Mouse (Mus musculus) layer of hippocampus, postnatal 10 days (tissue): ENCODE data around the gene Tgfbi. TPM values are rescaled to one million over a fixed set of nuclear protein-coding genes. Genes with fewer than 3 reads are reported as not detected.
A peak's percentile ranks its signal among the peaks of the same experiment; 100 is the strongest.

Source experiments
- DNase-seq, 2 experiments: peaks; one replicate each; pipeline ENCODE4 v3.0.0; 2021; ENCODE audit warnings: low spot score in 2 of 2
- total RNA-seq, 2 experiments: library from RNA; stranded (reverse); gene quantifications; 2 replicates each; pipeline ENCODE4 v1.2.3; 2021

Gene Tgfbi
- total RNA-seq, 2 experiments from 2014 or later = 3.9 to 4.1 TPM

DNA sequence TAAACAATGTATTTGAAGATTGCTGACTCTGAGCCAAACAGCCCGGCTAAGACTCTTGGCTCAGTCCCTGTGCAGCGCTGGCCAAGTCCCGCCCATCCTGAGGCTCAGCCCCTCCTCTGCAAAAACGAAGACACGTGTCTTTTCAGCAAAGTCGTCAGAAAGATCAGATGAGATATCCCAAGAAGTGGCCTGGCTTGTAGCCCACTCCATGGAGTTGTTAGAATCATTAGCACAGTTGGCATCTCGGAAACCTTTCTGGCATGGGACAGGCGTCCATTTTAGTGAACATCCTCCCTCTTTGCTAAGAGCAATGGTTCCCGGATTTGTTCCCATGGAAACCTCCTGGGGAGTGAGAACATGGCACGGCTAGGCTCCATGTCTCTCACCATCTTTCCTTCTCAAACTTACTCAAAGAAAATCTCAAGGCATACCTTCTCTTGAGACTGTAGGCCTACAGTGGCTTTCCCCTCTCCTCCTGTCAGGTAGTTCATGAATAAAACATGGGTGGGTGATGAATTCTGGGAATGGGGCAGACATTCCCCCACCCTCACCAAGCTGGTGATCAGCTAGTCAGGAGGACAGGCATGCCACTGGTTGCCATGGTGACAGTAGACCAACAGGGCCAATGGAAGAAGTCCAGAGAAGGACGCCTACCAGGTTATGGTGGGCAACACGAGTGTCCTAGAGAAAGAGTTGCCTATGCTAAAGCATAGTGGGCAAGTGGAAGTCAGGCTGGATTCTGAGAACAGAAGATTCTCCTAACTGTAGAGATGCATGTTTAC, 11.3 kb upstream of the Tgfbi start:
- DNase-seq = peak; percentile 36 to 53

DNA sequence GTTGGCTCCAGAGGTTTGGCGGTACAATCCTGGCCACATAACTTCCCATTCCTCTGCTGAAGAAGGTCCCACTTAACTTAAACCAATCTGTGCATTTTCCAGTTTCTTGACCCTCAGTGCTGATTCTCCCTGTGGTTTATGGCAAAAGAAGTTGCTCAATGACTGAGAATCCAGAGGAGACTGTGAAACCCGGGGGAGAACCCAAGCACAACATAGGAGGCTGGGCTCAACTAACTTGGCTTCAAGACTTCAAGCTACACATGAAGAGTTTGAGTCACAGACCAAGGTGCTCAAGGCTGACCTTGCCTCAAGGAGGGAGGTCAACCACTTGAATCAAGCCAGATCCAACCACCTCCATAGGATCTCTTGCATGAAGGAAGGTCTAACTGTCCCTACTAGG, 9.8 kb upstream of the Tgfbi start:
- no peak for DNase-seq

DNA sequence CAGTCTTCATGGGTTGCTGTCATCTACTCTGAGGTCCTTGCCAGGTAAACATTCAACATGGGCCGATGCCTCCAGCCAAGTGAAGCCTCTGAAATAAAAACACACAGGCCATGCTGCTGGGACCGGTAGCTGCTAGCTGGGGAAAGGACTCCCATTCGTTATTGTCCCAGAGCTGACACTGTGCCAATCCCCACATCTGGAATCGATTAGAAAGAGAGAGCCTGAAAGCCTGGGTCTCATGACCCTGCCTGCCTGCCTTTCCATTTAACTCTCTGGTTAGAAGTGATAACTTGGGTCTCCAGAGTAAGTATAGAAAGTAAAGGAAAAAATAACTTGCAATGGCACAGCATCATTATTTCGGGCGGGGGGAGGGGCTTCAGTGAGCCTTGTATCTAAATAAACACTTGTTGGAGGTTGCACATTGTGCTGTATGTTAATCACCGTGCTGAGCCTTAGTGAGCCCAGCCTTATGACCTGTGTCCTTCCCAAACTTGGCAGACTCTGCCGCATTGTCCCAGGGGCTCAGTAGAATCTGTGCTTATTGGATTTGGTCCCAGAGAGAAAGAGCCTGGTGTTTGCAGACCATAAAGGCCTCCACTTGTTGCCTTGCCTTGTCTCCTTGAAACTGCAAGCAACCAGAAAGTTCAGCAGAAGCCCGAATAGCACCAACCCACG, 9.0 kb upstream of the Tgfbi start:
- DNase-seq = no peak

DNA sequence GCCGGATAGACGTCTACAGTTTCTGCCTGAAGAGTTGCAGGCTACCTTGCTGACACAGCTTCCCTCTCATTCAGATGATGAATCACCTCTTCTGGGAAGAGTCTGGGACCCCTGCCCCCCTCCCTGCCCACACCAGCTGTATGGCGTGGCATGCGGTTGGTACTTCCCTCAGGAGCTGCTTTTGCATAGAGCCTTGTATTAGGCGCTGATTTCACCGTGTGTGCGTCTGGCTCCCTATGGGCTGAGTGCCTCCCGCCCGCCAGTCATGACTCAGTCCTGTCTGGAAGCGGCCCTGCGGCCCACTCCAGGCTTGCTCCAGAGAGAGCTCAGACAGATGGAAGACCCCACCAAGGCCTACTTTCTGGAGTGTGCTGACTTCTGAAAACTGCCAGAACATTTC, 8.1 kb upstream of the Tgfbi start:
- no peak for DNase-seq

DNA sequence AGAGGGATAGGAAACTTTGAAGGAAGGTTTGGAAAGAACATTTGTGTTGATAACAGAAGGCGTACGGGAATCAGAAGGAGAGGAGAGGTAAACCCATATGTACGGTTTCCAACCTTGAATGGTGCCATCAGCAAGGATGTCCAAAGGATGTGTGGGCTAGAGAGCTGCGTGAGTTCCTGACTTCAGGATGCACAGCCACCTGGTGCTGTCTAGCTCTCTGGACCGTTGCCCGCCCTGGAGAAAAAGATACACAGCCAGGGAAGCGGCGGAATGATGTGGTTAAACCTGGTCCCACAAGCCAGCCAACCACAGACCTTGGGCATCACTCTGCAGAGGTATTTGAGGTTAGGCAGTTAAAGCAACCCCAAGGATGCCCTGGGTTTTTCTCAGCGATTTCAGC, 3.8 kb upstream of the Tgfbi start:
- DNase-seq = no peak

DNA sequence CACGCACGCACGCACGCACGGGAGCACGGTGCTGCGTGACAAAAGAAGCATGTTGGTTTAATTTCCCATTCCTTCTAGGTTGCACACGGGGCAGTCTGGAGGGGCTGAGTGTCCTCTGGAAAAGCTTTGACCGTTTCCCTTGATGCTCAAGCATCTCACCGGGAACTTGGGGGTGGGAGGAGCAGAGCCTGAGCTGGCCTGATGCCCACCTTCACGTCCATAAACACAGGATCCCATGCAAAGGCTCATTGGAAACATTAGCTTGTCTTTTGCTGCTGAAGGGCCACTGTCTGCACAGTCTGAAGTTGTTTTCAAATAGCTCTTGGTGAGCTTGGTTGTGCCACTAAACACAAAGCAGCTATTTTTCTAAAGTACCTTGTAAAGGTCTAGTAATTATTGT, 2.6 kb upstream of the Tgfbi start:
- DNase-seq = no peak

DNA sequence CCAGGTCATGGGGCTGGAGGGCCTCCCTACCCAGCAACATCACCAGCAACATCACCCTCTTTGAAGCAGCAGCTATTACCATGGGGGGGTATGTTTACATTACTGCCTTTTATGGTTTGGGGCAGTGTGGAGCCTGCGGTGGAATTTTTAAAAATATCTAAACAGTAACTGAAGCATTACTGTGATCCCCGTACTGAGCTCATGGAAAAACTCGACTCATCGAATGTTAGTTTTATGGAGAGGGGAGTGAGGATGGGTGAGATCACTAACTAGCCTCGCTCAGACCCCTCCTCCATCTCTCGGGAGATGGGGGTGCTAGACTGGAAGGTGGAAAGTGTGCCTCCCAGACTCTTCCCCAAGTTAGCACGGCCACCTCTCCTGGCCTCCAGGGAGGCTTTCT, 2.1 kb upstream of the Tgfbi start:
- DNase-seq = no peak

DNA sequence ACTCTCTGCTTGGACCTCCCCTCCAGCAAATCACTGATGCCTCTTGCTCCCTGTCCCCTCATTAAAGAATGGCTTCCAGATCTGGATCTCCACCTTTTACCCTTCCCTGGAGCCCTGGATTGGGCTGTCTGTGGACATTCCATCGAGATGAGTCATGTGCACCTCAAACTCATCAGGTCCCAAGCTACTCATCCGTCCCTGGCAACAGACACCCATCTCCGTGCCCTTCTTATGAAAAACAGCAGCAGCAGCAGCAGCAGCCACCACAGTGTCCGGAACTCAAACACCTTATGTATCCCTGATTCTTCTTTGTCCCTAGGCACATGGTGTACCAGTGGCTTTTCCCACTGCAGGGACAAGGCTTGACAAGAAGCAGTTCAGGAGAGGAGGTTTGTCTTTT, 1.5 kb upstream of the Tgfbi start:
- no peak for DNase-seq

DNA sequence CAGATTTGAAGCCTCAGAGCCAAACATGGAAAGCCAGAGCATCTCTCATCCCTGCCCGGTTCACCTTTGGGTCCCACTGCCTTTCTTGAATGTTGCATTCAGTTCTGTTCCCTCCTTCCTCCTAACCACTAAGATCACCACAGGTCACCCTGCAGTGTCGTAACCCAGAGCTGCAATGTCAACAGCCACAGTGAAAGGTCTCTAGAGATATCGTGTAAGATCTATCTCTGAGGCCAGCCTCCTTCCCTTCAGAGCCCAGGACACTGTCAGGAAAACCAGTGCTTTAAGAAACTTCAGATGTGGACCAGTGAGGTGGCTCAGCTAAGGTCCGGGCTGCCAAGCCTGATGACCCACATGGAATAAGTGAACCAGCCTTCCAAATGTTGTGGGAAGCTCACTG, 1.8 kb downstream of the Tgfbi start:
- DNase-seq = no peak

DNA sequence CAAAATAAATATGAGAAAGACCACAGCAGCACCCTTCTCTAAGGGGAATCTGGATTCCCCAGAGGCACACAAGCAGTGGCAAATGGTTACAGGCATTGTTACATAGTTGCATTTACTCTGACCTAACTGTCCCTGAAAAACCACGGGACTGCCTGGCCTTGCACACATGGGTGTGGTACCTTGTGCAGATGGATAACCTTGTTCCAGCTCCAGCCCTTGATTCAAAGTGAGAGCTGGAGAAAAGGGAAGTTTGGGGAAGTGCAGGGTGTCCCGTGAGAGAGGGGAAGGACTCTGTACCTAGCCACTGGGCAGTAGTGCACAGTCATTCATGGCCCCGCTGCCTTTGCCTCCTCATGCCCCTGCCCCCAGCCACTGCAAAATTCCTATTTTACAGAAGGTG, 2.4 kb downstream of the Tgfbi start:
- no peak for DNase-seq

DNA sequence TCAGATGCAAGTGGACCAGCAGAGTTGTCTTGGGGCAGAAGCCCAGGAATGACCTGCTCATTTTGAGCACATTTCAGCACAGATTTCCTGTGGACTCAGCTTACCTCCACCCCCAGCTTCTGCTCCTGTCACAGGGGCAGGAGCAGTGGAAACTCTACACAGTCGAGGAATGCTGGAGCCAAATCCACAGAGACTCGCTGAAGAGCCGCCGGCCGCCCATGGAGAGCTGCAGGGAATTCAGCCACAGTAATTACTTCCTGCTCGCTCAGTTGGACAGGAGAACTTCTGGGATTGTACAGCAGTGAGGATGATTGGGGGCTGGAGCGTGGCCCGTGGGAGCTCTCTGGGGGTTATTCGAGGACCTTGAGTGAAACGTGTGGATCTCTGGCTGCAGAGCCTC, 3.0 kb downstream of the Tgfbi start:
- peak in 1 of 2 experiments; percentile 26 for DNase-seq

DNA sequence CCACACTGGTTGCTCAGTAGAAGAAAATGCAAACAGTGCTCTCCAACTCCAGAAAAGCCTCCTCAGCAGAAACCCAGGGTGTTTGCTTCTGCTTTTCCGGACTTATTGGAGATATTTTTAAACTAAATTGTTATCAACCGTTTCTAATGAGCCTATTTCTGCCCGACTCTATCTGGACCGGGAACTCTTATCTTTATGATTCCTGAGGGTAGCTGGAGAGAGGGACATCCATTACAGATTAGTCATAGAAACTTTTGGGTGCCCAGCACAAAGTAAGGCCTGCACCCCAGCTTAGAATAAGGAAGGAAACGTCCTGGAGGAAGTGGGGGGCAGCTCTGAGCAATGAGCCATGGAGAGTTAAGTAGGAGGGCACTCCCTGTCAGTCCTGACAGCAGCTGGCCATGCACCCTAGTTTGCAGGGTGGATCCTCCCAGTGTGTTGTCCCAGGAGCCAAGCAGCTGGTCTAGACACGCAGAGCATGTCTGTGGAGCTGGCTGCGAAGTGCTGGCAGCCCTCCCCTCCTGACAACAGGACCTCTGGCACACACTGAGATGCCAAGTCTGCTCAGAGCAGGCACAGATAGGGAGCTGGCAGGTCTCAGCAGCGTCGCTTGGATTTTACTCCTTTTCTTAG, 4.2 kb downstream of the Tgfbi start:
- DNase-seq = peak; percentile 32 to 56

DNA sequence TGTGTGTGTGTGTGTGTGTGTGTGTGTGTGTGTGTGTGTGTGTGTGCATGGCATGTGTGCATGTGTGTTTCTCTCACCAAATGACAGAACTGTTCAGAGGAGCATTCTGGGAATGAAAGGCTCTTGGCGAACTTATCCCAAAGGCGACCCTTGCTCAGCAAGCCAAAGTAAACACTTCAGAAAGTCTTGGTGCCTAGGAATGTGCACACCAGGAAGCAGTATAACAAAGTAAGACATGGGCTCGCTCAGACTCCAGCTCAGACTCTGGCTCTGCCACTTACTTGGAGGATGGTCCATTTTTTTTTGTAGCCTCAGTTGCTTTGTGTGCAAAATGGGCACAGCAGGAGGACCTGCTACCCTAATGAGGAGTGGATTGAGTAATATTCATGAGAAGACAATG, 5.4 kb downstream of the Tgfbi start:
- no peak for DNase-seq

DNA sequence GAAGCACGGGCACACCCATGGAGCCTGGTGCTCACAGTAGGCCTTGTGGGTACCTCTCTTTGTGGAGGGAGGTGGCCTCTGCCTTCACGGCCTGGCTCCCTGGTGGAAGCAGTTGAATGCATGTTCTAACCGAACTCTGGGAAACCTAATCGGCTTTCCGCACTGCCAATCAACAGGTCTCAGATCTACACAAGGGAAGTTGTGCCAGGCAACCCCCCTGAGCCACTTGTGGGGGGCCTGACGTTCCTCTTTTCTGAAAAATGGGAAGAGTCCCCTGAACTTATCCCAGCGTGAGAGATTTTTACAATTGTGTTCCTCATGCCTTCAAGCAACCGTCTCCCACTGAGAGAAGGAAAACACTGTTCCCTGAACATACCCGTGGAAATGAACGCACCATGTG, 5.9 kb downstream of the Tgfbi start:
- no peak for DNase-seq

DNA sequence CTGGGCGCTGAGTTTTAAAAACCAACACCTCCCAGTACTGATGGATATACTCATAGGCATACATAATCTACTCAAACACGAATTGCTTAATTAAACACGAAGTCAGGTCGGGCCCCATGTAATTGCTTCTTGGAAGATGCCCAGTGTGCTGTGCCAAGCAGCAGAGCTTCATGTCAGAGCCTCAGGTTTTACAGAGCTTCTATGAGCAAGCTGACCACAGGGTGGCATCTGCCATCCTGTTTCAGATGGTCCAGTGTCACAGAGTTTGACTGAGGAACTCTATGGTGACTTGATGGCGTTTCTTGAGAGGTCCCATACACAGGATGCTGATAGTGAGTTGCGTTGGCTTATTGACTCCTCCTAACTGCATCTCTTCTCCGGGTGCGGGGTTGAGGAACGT, 6.5 kb downstream of the Tgfbi start:
- DNase-seq = peak in 1 of 2 experiments; percentile 30

DNA sequence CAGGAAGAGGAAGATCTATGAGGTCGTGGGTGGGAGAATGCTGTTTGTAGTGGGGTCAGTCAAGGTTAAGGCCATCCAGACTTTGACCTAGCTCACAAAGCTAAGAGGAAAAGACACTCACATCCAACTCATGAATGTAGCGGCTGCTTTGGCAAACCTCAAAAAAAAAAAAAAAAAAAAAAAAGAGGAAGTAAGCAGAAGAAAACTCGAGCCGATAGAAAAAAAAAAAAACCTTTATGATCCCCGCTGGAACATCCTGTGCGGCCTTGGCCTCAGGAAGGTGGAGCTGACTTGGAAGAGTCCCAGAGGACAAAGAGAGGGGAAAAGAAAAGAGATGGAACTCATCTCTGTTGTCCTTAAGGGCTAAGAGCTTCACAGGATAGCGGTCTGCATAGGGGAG, 7.1 kb downstream of the Tgfbi start:
- DNase-seq = no peak

DNA sequence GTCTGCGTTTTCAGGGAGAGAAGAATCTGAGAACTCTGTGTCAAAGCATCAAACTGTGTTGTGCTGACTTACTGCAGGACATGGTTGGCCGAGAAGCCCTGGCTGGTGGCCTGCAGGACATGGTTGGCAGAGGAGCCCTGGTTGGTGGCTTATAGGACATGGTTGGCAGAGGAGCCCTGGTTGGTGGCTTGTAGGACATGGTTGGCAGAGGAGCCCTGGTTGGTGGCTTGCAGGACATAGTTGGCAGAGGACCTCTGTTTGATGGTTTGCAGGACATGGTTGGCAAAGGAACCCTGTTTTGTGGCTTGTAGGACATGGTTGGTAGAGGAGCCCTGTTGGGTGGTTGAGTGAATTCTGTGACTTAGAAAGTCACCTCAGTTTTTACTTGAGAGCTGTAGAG, 7.9 kb downstream of the Tgfbi start:
- no peak for DNase-seq

DNA sequence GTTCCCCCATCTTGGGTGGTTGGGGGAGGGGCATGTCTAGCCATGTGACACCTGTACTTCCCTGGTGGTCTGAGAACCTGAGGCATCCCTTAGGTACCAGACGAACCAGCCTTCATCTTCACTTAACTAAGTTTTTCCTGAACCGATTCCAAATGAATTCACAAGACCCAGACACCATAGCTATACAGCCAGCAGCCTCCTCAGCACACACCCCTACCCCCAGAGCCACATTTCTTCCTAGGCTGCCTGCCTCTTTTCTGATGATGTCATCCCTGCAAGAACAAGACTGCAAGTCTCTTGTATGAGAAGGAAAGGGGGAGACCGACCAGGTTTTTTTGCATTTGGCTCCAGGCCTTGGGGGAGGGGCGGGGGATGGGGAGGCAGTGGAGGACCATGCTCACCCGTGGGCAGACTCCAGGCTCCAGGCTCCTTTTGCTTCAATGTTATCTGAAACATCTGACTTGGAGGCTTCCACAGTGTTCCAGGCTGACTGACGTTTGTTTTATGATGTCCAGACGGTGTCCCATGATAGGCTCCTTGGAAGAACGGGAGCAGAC, 13.0 kb downstream of the Tgfbi start:
- no peak for DNase-seq

DNA sequence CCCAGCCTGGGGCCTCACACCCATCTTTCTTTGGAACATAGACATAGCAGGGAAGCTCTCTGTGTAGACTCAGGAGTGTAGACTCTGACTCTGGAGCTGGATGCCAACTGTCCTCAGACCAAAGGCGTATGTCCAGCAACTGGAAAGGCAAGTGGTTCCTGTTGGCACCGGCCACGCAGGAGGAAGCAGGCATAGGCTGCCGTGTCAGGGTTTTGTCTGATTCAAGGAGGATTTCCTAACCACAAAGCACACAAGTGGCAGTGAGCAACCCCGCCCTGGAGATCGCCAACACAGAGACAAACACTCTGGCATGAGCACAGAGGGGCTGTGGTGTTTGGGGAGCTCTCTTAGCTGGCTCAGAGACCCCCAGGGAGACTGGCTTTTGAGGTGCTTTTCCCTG, 17.2 kb downstream of the Tgfbi start:
- no peak for DNase-seq

DNA sequence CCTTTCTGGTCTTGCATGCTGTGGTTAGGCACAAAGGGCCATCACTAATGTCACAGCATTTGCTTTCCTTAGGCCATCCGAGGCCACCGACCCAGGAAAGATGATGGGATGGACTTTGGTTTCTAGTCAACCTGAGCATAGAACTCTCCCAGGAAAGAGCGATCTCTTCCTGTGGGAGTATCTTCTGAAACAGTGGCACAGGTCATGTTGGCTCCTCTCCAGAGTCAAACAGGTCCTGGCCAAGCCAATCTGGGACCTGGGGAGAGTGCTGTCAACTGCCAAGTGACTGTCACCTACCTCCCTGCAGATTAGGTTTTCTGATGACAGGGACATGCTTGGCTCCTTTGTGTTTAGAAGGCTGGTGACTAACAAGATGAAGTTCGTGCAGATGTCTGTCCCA, 20.8 kb downstream of the Tgfbi start:
- no peak for DNase-seq

DNA sequence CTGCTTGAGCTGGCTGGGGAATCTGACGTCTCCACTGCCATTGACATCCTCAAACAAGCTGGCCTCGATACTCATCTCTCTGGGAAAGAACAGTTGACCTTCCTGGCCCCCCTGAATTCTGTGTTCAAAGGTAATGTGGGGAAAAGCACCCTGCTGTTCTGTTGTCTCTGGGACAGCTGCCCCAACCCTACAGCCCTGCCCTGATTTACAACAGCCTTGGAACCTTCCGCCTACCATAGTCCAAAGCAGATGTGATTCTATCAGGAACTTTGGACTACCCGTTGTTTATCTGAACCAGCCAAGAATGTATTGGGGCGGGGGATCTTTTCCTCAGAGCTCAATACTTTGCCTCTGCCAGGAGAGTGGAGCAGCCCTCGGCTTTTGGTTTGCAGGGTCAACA, 21.2 kb downstream of the Tgfbi start:
- DNase-seq = no peak

DNA sequence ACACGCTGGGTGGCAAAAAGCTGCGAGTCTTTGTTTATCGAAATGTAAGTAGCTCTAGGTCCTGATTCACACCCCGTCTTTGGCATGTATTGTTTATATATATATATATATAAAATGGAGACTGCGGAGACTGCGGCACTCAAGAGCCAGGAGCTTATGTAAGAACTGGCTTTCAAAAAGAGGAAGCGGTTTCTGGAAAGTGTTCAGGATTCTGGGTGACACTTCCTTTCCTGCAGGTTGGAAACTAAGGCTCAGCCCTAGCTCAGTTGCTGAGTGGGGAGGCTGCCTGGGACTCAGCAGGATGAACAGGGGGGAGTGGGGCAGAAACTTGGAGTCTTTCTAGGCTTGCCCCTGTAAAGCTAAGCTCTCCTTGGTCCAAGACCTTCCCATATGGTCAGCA, 22.0 kb downstream of the Tgfbi start:
- no peak for DNase-seq
